Mouse (Mus musculus) frontal cortex, adult 2 months (tissue): ENCODE data around the gene Trpt1. TPM values are rescaled to one million over a fixed set of nuclear protein-coding genes. Genes with fewer than 3 reads are reported as not detected.

Source experiments
- DNase-seq, 2 experiments: peaks; one replicate each; pipeline ENCODE4 v3.0.0; 2022; ENCODE audit warnings: low spot score in 1 of 2; ENCODE audit errors: extremely low spot score in 1 of 2
- polyA plus RNA-seq: library from polyadenylated mRNA; depleted of rRNA; stranded (reverse); fragments of >200 nt; gene quantifications from 2 replicates; pipeline ENCODE4 v1.2.3, GENCODE M21; 2012; rRNA removed

Gene Trpt1
- 24.7 and 25.4 TPM in 2 replicates for polyA plus RNA-seq

DNA sequence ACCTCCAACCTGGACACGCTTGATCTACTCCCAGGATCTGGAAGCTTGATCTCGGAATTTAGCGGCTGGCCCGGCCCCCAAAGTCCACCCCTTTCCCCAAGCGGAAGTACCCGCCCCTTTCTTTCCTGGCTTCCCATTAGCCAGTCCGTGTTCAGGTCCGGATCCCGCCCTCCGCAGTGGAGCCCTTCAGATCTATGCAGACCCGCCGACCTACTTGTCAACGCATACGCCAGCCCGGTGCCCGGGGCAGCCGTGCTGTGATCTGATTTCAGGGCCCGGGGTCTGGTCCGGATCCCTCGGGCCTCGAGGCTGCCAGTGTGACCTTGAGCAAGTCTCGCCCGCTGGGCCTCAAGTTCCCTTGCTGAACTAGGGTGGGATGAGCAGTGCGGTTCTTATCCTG, at the start of gene Trpt1, which contains the start of gene Nudt22:
Gene Trpt1 (plus strand): TSS at position 126 of the 400 bp plus-strand sequence.
Gene Nudt22 (minus strand): TSS at position 112 of the 400 bp plus-strand sequence.
- DNase-seq = peak; percentile 71 to 88

DNA sequence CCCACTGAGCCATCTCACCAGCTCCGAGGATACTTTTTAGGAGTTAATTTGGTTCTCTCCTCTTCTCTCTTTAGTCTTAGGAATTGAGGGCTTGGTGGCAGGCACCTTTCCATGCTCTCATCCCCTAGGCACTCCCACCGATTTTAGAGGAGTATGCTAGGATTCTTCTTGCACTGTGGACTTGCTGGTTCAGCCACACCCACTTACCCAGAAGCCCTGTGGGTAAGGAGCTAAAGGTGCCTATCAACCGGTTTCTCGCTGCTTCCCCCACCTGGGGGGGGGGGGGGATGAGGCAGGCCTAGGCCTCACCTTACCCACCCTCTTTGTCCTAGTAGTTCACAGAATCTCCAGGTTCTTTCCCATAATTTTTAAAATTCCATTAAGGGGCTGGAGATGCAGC, 48.2 kb upstream of the Trpt1 start:
- no peak for DNase-seq

DNA sequence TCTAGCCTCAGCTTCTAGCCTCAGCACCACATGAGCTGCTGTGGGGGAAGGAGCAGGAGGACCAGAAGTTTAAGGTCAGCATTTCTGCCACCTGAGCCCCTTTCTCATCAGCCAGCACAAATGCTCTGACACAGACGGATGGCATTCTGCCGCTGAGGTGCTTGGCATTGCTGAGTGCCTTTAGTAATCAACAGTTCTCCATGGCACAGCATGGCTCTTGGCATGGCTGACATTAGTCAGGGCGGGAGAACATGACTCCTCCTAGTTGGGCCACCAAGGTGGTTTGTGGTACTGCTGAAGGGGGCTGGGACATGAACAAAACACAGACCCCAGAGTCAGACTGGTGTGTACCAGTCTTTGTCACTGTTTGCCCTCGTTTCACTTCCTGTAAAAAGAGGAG, 47.7 kb upstream of the Trpt1 start:
- DNase-seq = no peak

DNA sequence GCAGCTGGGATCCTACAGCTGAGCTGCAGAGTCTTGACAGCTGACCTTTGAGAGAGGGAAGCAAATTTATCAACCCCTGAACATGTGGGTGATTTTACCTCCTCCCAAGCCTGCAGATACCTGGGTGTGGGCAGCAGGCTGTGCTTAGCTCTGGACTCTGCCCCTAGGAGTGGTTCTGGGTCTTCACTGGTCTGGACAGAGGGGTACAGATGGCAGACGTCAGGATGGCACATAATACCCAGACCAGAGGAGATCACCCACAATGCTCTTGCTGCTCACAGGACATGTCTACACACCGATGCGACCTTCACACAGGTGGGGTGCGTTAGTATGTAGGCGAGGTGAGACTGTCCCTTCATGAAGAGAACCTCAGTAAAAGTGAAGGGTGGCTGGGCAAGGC, 46.4 kb upstream of the Trpt1 start:
- DNase-seq = no peak

DNA sequence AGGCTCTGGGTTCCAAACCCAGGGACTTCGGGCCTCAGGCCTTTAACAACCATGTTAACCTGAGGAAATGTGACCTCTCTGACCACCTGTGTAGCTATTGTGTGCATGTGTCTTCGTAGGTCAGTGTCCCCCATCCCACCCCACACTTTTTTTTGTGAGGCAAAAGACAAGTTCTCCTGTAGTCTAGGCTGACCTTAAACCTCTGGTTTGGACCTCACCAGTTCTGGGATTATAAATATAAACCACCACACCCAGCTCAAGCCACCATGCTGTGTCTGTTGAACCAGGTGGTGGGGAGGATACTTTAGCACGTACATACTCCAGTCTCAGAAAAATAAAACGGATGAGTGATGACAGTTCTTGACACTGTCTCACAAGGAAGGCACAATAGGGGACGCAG, 46.0 kb upstream of the Trpt1 start:
- DNase-seq = no peak

DNA sequence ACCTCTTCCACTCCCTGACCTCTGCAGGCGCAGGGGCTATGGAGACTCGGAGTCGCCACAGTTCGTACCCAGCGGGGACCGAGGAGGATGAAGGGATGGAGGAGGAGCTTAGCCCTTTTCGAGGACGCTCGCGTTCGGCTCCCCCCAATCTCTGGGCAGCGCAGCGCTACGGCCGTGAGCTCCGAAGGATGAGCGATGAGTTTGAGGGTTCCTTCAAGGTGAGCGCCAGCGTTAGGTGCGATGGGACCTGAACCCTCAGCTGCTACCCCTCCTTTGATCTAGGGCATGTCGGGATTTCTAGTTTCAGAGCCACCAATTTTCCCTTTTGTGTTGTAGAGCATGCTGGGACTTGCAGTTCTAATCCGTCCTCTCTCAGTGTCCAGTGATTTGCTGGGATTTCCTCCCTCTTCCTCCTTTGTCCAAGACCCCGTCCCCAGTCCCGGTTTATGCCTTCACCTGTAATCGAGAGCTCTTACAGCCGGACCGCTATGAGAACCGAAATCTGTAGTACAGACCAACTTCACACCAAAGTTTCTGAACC, 45.2 kb upstream of the Trpt1 start:
- peak in 1 of 2 experiments; percentile 74 for DNase-seq

DNA sequence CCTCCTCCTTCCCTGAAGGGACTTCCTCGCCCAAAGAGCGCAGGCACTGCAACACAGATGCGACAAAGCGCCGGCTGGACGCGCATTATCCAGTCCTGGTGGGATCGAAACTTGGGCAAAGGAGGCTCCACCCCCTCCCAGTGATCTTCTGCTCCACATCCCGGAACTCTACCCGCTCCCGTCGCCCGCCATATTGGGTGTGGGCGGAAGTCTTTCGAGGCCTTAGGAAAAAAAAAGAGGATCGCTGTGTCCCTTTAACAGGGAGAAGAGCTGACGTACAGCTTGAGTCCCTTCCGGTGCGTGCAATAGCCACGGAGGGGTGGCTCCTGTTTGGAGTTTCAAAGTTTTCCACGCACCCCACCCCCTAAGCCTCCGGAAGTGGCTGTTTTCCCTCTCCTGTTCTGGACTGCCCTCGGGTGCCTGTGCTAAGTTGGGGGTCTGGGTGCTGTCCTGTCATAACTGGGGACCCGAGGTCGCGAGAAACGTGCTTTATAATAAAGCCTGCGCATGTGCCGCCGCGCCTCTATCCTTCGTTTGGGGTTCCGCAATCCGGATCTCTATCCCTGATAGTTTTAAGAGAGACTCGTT, 44.5 kb upstream of the Trpt1 start:
- DNase-seq = peak; percentile 93 to 97

DNA sequence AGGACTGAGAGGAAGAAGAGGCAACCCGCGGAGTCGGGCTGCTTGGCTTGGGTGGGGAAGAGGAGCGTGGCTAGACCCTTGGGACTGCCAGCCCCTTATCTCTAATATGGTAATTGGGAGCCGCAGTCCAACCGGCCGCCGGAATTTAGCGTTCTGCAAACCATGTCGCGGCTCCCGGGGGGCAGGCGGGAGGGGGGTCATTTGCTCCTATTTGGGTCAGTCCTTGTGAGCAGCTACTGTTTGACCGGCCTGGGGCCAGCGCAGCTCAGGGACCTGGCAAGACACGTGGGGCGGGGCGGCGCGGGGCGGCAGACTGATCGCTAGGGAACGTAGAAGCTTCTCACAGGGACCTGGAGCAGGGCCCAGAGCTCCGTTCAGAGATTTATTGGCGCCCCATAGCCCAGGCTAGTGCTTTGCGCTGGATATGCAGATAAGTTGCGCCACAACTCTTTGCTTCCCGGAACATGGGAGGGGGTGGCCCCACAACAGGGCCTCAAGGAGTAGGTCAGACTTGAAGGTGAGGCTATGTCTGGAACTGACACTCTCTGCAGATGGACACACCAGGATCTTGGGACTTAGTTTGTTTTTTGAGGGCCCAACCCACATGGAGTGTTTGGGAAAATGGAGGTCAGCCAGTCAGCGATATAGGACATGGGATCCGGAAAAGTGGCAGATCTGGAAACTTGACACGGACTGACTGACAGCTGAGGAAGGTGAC, 43.8 kb upstream of the Trpt1 start:
- peak in 1 of 2 experiments; percentile 70 for DNase-seq

DNA sequence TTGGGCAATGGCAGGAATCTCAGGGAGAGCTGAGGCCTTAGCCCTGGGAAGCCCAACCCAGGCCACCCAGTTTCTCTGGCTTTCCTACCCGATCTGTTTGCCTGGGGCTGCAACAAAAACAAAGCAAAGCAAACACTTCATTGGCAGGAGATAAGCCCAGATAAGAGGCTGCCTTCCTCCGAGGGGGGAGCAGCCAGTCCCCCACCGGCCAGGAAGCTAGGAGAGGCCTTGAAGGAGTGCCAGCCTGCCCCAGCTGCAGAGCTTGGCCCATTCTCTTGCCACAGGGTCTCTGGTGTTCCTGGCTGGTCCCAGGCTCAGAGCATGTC, 43.3 kb upstream of the Trpt1 start:
- no peak for DNase-seq

DNA sequence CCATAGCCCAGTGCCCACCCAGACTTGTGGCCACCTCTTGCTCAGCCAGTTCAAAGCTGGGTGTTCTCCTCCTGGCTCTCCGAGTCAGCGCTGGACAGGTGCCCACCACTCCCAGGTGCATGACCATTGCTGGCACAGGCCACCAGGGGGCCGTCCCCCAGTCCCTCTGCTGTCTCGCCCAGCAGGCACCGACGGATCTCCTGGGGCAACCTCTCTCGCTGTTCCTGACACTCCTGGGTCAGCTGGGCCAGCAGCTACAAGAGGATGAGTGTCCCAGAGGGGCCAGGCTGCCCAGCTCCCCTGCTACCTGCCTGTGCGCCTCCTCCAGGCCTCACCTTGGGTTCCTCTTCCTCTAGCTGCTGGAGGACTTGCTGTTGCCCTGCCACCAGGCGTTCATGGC, 41.9 kb upstream of the Trpt1 start:
- DNase-seq = no peak

DNA sequence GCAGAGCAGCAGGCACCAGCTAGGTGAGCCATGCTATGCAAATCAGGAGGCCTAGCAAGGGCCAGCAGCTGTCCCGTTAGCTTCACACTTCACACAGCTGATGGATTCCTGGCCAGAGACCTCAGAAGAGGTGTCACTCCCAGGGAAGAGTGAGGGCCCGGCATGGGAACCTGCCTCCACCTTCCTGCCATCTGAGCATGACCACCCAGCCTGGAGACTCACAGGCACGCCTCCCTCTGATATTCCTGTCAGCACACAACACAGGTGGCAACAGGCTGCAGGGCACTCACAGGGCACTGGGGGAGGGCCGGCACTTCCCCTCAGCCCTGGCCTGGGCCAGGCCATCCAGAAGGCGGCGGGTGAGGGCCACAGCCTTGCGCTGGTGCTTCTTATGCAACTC, 40.5 kb upstream of the Trpt1 start:
- DNase-seq = no peak

DNA sequence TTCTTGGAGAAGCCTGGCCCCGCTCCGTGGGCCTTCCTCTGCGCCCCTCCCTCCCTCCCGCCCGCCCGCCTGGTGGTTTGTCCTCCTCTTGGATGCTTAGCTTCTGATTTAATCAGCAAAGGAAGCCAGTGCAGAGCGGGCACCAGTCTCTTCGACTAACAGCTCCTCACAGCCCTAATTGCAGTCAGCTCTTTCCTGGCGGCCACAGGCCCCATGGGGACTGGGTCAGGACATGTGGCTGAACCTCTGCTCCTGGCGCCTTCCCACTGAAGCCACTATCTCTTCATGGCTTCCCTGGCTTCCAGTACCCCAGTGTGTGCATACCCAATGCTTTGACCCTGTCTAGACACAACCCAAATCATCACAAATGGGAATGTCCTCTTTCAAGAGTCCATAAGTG, 39.5 kb upstream of the Trpt1 start:
- DNase-seq = no peak

DNA sequence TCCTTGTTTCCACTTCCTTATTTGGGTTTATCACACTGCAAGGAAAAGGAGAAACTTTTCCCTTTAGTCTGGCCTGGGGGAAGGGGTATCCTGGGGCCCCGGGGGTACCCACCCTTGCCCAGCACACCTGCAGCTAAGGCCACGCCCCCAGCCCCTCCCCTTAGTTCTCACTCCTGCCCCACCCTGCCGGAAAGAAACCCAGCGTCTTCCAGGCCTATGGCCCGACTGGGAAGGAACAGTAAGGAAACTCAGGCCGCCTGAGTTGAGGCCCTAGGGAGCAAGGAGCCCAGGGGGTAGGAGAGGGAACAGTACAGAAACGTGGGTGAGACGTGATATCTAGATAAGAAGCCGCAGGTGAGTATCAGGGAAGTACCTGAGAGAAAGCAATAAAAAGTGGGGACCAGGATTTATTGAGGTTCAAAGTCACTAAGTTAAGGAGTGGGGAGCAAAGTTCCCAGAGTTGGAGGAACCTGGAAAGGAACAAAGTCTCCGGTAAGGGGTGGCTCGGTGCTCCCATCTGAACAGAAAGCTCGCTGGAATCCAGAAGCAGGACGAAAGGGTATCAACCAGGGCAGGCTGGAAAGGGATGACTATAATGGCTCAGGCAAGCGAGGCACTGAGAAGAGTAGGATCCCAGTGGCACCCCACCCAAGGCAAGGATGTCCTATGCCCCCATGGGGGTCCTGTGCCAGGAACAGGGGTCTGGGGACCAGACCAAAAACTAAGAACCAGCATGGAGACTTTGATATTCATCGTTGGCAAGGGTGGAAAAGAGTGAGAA, 27.2 kb upstream of the Trpt1 start:
- DNase-seq = no peak

DNA sequence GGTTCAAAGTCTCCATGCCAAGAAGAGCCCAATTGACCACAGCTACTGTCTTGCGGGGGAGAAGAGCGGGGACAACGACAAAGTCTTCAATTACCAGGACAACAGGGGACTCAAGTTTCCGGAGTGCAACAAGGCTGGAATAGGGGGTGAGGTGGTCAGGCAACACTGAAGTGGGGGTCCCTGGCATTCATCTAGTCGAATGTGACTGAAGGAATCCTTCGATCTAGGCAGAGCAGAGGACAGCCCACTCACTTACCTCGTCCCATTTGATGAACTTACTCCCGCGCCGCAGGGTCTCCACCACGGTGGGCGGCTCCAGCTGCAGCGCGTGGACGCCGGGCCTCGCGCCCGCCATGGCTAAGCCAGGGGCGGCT, 26.7 kb upstream of the Trpt1 start:
- no peak for DNase-seq

DNA sequence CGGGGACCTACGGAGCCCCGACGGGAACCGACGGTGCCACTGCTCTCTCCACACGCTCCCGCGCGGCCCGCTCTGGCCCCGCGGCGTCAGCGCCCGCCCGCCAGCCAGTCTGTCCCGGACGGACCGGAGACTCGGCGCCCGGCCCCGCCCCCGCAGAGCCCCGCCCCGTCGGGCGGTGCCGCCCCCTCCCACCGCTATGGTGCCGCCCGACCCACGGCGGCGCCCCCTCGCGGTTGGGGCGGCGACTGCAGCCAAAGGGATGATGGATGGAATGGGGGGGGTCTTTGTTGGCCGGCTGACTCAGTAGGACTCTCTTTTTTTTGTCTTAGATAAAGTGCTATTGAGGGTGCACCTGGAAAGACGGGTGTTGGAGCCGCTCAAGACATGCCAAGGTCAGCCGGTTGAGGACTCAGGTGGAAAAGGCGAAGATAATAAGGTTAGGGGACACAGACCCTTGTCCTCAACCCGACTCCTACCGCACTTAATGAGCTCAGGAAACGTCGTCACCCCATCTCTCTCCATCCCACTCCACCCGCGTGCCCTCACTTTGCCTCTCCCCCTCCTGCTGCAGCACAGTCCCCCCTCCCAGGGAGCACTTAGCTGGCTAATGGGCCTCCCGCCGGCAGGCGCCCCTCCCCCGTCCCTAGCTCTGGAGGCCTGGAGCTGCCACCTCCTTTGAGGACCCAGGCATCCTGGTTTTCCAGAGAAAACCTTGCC, 26.1 kb upstream of the Trpt1 start:
- DNase-seq = no peak

DNA sequence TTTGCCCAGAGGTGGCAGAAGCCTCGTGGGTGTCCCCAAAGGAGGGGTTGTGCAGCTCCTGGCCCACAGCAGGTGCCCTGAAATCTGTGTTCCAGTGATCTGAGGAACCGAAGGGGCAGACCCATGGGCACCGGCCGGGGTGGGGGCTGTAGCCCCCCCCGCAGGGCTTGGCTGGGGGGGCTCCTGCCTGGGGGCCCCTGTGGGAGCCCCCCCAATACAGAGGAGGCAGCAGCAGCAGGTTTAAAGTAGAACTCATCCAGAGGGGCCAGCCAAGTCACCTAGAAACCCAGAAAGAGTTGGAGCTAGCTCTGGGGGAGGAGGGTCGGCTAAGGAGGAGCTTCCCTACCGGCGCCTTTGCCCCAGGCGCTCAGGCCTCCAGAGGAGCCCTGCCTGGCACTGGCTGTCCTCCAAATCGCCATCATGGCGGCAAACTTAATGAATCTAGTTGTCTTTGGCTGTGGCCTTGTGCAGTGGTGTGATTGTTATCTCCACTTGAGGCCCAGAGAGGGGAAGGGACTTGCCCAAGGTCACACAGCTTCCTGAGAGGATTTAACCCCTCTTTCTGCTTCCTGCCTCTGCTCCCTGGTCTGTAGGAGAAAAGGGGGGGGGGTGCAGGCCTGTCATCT, 25.4 kb upstream of the Trpt1 start:
- DNase-seq = no peak

DNA sequence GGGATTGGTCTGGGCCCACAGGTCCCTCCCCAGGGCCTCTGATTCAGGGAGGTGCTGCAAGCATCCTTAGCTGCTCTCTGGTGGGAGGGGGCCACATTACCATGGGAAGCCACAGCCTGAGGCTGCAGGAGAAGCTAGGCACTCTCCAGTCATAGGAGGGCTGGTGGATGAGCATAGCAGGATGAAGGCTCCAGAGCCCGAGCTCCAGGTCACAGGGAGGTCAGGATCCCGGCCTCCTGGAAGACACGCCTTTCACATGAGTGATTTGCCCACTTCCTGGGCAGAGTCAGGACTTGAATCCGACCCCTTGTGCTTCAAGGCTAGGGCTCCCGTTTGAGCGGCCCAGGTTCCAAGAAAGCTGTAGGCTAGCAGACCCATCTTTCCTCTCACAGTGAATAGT, 24.3 kb upstream of the Trpt1 start:
- DNase-seq = no peak

DNA sequence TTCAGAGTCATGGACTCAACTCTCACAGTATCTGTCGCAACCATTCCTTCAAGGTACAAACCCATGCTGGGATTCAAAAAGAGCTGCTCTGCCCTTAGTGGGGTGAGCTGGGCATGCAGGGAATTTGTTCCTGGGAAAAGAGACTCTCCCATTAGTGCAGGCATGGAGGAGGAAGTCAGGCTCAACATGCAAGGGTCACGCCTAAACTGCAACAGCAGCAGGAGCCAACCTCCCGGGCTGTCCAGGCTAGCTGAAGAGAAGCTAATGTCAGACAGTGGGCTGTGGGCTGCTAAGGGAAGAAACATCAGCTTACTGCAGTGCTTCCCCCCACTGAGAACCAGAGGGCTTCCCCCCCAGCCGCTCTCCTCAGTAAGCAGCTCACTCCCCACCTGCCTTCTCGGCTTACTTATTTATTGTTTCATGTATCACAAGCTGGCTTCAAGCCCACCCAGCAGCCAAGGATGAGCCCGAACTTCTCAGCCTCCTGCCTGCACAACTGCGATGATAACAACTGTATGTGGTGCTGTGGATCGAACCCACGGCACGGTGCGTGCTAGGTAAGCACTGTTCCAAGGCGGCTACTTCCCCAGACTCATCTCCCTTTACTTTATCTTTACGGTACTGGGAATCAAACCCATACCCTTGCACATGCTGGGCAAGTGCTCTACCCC, 23.5 kb upstream of the Trpt1 start:
- DNase-seq = no peak

DNA sequence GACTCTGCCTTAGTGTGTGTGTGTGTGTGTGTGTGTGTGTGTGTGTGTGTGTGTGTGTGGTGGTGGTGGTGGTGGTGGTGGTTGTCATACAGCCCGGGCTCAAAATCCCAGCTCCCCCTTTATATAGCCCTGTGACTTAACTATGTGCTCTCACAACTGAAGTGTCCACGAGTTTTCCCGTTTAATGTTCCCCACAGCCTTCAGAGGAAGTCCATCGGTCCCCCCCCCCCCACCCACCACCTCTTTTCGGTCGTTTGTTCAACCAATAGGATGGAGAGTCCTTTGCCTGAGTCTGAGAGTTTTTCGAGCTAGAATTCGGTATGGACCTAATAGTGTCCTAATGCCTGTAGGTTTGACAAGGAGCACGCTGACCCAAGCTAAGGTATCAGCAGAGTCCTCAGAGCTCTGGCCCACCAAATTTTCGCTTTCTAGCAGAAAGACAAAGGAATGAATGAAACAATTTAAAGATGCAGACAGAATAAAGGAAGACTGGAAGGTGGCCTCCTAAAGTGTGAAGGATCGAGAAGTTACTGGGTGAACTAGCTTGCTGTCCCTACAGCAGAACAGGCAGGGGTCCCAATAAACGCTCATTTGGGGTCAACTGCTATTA, 22.2 kb upstream of the Trpt1 start:
- no peak for DNase-seq
